Mouse (Mus musculus) C2C12 (cell line): ENCODE measurements at regions not wholly inside any gene's neighbourhood (a gene's known extent, or its start where the extent isn't known, plus 50 kb on each side); places are given as distances from the start of the nearest gene placed in this dataset.

ENCODE experiments used
- CTCF ChIP-seq: IDR thresholded peaks from one replicate; pipeline ENCODE4 v1.5.1; 2011; ENCODE audit not compliant: control insufficient read depth, insufficient read depth, insufficient read length
- MYOD1 ChIP-seq: IDR thresholded peaks from one replicate; pipeline ENCODE4 v1.6.1; 2011; ENCODE audit warnings: low read depth; ENCODE audit not compliant: control insufficient read depth, insufficient read length
- MYOG ChIP-seq: IDR thresholded peaks from one replicate; pipeline ENCODE4 v1.6.1; 2011; ENCODE audit not compliant: control insufficient read depth, insufficient read length; ENCODE audit errors: extremely low read depth
- USF1 ChIP-seq: IDR thresholded peaks from one replicate; pipeline ENCODE4 v1.6.1; 2011; ENCODE audit warnings: low read depth, mild to moderate bottlenecking, control low read depth, moderate library complexity

DNA sequence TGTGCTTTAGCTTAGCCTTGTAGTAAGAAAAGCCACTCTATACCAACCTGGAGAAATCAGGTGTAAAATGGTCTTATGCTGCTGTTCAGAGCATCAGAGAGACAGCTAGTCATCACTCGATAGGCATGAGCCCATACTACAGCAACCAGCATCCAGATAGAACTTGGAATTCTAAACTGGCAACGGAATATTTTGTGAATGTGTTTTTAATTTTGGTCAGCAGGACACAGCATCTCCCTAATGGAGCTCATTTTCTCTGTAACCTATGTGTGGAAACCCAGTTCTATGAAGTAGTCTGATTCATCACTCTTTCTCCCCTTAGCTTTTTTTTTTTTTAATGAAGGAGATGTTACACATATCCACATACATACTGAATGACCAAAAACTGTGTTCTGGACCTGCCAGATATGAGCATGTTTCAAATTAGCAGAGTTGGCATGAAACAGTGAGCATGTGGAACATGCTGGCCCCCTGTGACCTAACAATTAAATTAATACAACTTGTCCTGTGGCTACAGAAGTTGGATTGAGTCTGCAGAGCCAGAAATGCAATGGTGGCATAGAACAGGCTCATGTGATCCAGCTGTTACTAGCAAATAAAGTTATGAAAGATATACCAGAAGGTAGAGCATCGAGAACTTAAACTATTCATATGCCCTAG, 160.5 kb downstream of the Gipc2 start:
- TF ChIP-seq CTCF (no peak), USF1 (no peak), MYOD1 (no peak), MYOG (no peak)
